Mouse (Mus musculus) brain, embryonic 14.5 days (tissue): ENCODE measurements around the gene ccdc198.

Experiments used
- CTCF ChIP-seq: fragments of 200-500 bp; IDR thresholded peaks from 2 replicates; pipeline ENCODE4 v1.5.1; 2012; ENCODE audit warnings: inconsistent platforms, mild to moderate bottlenecking, moderate library complexity, borderline replicate concordance; ENCODE audit not compliant: insufficient read depth, insufficient read length; ENCODE audit errors: extremely low read depth
- POLR2A ChIP-seq: fragments of 200-500 bp; IDR thresholded peaks from 2 replicates; pipeline ENCODE4 v1.6.1; 2012; ENCODE audit warnings: mild to moderate bottlenecking, inconsistent platforms, borderline replicate concordance; ENCODE audit not compliant: poor library complexity, insufficient read depth, insufficient read length, severe bottlenecking; ENCODE audit errors: extremely low read depth

GRCm38 (mm10) chr14:49171867-49172581, 73.2 kb downstream of the ccdc198 start, which contains the start of gene Naa30:
- TF ChIP-seq CTCF = no peak
- TF ChIP-seq POLR2A = peak; percentile 91
